Mouse (Mus musculus) kidney, embryonic 16.5 days (tissue): Measurements from ENCODE around the gene Lrch3. TPM values are rescaled to one million over a fixed set of nuclear protein-coding genes. Genes with fewer than 3 reads are reported as not detected.
A peak's percentile ranks its signal among the peaks of the same experiment; 100 is the strongest.

ENCODE experiments used
- ATAC-seq: fragments of 200-750 bp; cut with Nextera tagmentation; 2 replicates; pipeline ENCODE4 v1.8.0; 2017; ENCODE audit warnings: moderate TSS enrichment; ENCODE audit not compliant: low FRiP score, low TSS enrichment
- H3K27ac ChIP-seq: fragments of 300-500 bp; sonication (generic); 2 replicates; pipeline ENCODE4 v1.5.1; 2014; ENCODE audit warnings: low read length
- H3K27me3 ChIP-seq: fragments of 300-500 bp; sonication (generic); 2 replicates; pipeline ENCODE4 v1.6.1; 2014; ENCODE audit warnings: low read length, control low read depth, mixed read lengths; ENCODE audit not compliant: insufficient read depth
- H3K36me3 ChIP-seq: fragments of 300-500 bp; sonication (generic); 2 replicates; pipeline ENCODE4 v1.6.1; 2014; ENCODE audit warnings: low read length, control low read depth, mixed read lengths; ENCODE audit not compliant: insufficient read depth
- H3K4me1 ChIP-seq: fragments of 300-500 bp; sonication (generic); 2 replicates; pipeline ENCODE4 v1.6.1; 2014; ENCODE audit warnings: low read length, control low read depth, mixed read lengths; ENCODE audit not compliant: insufficient read depth
- H3K4me2 ChIP-seq: fragments of 300-500 bp; sonication (generic); replicated peaks from 2 replicates; pipeline ENCODE4 v1.6.1; 2014; ENCODE audit warnings: low read depth, low read length
- H3K4me3 ChIP-seq: fragments of 300-500 bp; sonication (generic); 2 replicates; pipeline ENCODE4 v1.5.1; 2014; ENCODE audit warnings: mild to moderate bottlenecking, low read length
- H3K9ac ChIP-seq: fragments of 300-500 bp; sonication (generic); replicated peaks from 2 replicates; pipeline ENCODE4 v1.6.1; 2014; ENCODE audit warnings: low read length
- H3K9me3 ChIP-seq: fragments of 300-500 bp; sonication (generic); 2 replicates; pipeline ENCODE4 v1.6.1; 2016; ENCODE audit warnings: low read length, control low read depth
- WGBS: fragments of 180-500 bp; shearing (Covaris S2); extraction: QIAGEN DNeasy Blood & Tissue Kit; methylation state at CpG from one replicate; pipeline ENCODE4 v1.1.7; 2014; 5-methylcytosine and 5-hydroxymethylcytosine counted together
- polyA plus RNA-seq: library from polyadenylated mRNA; unstranded; fragments of >200 nt; fragmentation: Nextera tagmentation; extraction: Ambion mirVana; gene quantifications from 2 replicates; pipeline ENCODE4 v1.2.1, GENCODE M21; 2015

The Lrch3 gene
- polyA plus RNA-seq, 1 experiment from 2014 or later, result 22.7 TPM

GRCm38 (mm10) chr16:32877343-32878156 is 36.4 kb upstream of the Lrch3 start, which contains the start of the genes Fyttd1 and Rubcn:
Gene Fyttd1 (plus strand): TSS chr16:32877500.
Gene Rubcn (minus strand): TSS chr16:32877766.
- Histone ChIP-seq H3K36me3 (no peaks in the 10 kb centered on the region), H3K27ac (peak within 1 kb of the TSS; percentile 90), H3K4me1 (peaks cover 14% of the 10 kb centered on the region), H3K27me3 (no peaks in the 10 kb centered on the region), H3K9me3 (no peaks in the 10 kb centered on the region), H3K4me2 (peak within 1 kb of the TSS; percentile 78), H3K9ac (peak within 1 kb of the TSS; percentile 92), H3K4me3 (peak within 1 kb of the TSS; percentile 98)
- WGBS, result 0% methylated on average over 62 of the region's 83 CpGs
- ATAC-seq, result peak; percentile 97

GRCm38 (mm10) chr16:32878157-32878598 is 35.7 kb upstream of the Lrch3 start:
- Histone ChIP-seq H3K36me3 (no peaks in the 10 kb centered on the region), H3K4me2 (peak overlapping the region; percentile 78), H3K9me3 (no peaks in the 10 kb centered on the region), H3K27me3 (no peaks in the 10 kb centered on the region), H3K4me1 (peaks cover 14% of the 10 kb centered on the region), H3K27ac (peak overlapping the region; percentile 90), H3K4me3 (peak overlapping the region; percentile 98), H3K9ac (peak overlapping the region; percentile 92)
- under 1% methylated on average over 34 of the region's 34 CpGs for WGBS
- ATAC-seq, result peak; percentile 57

GRCm38 (mm10) chr16:32878972-32879926 is 34.7 kb upstream of the Lrch3 start:
- peak overlapping the region; percentile 98 for H3K4me3 ChIP-seq
- peak overlapping the region; percentile 14; the same call in 1 of the 2 replicates for H3K27ac ChIP-seq
- H3K9ac ChIP-seq, result peak overlapping the region; percentile 30; the same call in 1 of the 2 replicates
- no peaks in the 10 kb centered on the region for H3K27me3 ChIP-seq
- WGBS, result 79% methylated on average over 14 of the region's 14 CpGs
- peaks cover 14% of the 10 kb centered on the region for H3K4me1 ChIP-seq
- H3K9me3 ChIP-seq, result no peaks in the 10 kb centered on the region
- no peaks in the 10 kb centered on the region for H3K36me3 ChIP-seq
- ATAC-seq, result no peak
- peak overlapping the region; percentile 78 for H3K4me2 ChIP-seq

- ATAC-seq, result no peak
- H3K9ac ChIP-seq, result no peak overlapping the region
- H3K36me3 ChIP-seq, result 0 out of 2 replicates have a peak, but pooled peaks cover 3% of the 10 kb centered on the region
- no peaks in the 10 kb centered on the region for H3K27me3 ChIP-seq
- peaks cover 14% of the 10 kb centered on the region for H3K4me1 ChIP-seq
- H3K9me3 ChIP-seq, result no peaks in the 10 kb centered on the region
- no peak overlapping the region for H3K4me2 ChIP-seq
- 69% methylated on average over 7 of the region's 7 CpGs for WGBS
- no peak overlapping the region for H3K27ac ChIP-seq
- H3K4me3 ChIP-seq, result no peak overlapping the region
These were observed 32.4 kb upstream of the Lrch3 start for GRCm38 (mm10) chr16:32881538-32881937.

- no peak for ATAC-seq
- Histone ChIP-seq H3K4me3 (no peak overlapping the region), H3K27me3 (no peaks in the 10 kb centered on the region), H3K36me3 (peaks cover 35% of the 10 kb centered on the region), H3K9ac (no peak overlapping the region), H3K4me2 (no peak overlapping the region), H3K9me3 (no peaks in the 10 kb centered on the region), H3K27ac (no peak overlapping the region), H3K4me1 (peaks cover 4% of the 10 kb centered on the region; the same call in 1 of the 2 replicates)
- WGBS, result 89% methylated on average over 7 of the region's 7 CpGs
These were observed 25.9 kb upstream of the Lrch3 start for GRCm38 (mm10) chr16:32887996-32888395.

GRCm38 (mm10) chr16:32889881-32890280 is 24.0 kb upstream of the Lrch3 start:
- Histone ChIP-seq H3K9ac (no peak overlapping the region), H3K4me3 (no peak overlapping the region), H3K27me3 (no peaks in the 10 kb centered on the region), H3K9me3 (no peaks in the 10 kb centered on the region), H3K27ac (no peak overlapping the region), H3K4me2 (no peak overlapping the region), H3K36me3 (peaks cover 46% of the 10 kb centered on the region), H3K4me1 (peaks cover 4% of the 10 kb centered on the region; the same call in 1 of the 2 replicates)
- no peak for ATAC-seq
- 43% methylated on average over 2 of the region's 2 CpGs for WGBS

GRCm38 (mm10) chr16:32896126-32896525 is 17.8 kb upstream of the Lrch3 start:
- Histone ChIP-seq H3K4me2 (no peak overlapping the region), H3K9me3 (no peaks in the 10 kb centered on the region), H3K27ac (no peak overlapping the region), H3K4me1 (no peaks in the 10 kb centered on the region), H3K36me3 (peaks cover 44% of the 10 kb centered on the region), H3K27me3 (no peaks in the 10 kb centered on the region), H3K4me3 (no peak overlapping the region), H3K9ac (no peak overlapping the region)
- ATAC-seq, result no peak

- Histone ChIP-seq H3K4me1 (no peaks in the 10 kb centered on the region), H3K9ac (no peak overlapping the region), H3K27me3 (no peaks in the 10 kb centered on the region), H3K4me3 (no peak overlapping the region), H3K36me3 (peaks cover 31% of the 10 kb centered on the region; the same call in 1 of the 2 replicates), H3K9me3 (no peaks in the 10 kb centered on the region), H3K4me2 (no peak overlapping the region), H3K27ac (no peak overlapping the region)
- no peak for ATAC-seq
- WGBS, result 83% methylated on average over 2 of the region's 2 CpGs
These were observed 12.4 kb upstream of the Lrch3 start for GRCm38 (mm10) chr16:32901360-32902050.

- Histone ChIP-seq H3K36me3 (peaks cover 31% of the 10 kb centered on the region; the same call in 1 of the 2 replicates), H3K4me1 (peaks cover 5% of the 10 kb centered on the region; the same call in 1 of the 2 replicates), H3K27ac (no peak overlapping the region), H3K4me3 (no peak overlapping the region), H3K9ac (no peak overlapping the region), H3K27me3 (no peaks in the 10 kb centered on the region), H3K4me2 (no peak overlapping the region), H3K9me3 (no peaks in the 10 kb centered on the region)
- no peak for ATAC-seq
- WGBS, result 61% methylated on average over 3 of the region's 3 CpGs
These were observed 11.9 kb upstream of the Lrch3 start for GRCm38 (mm10) chr16:32902051-32902428.
